Mouse (Mus musculus) limb, embryonic 14.5 days (tissue): ENCODE data around the gene Rpl18a. TPM values are rescaled to one million over a fixed set of nuclear protein-coding genes. Genes with fewer than 3 reads are reported as not detected.

Experiments
- ATAC-seq: fragments of 200-750 bp; cut with Nextera tagmentation; 2 replicates; pipeline ENCODE4 v1.8.0; 2017; ENCODE audit warnings: low read depth, moderate number of reproducible peaks, moderate TSS enrichment; ENCODE audit not compliant: low FRiP score
- DNase-seq: peaks from one replicate; pipeline ENCODE4 v3.0.0-alpha.2; 2015; ENCODE audit warnings: low spot score
- H3K27ac ChIP-seq: fragments of 300-500 bp; sonication (generic); replicated peaks from 2 replicates; pipeline ENCODE4 v1.5.1; 2014; ENCODE audit warnings: low read depth, mild to moderate bottlenecking, low read length, moderate library complexity, mixed read lengths
- H3K27me3 ChIP-seq: fragments of 300-500 bp; sonication (generic); 2 replicates; pipeline ENCODE4 v1.6.1; 2014; ENCODE audit warnings: low read length, mixed read lengths; ENCODE audit not compliant: control insufficient read depth, insufficient read depth
- H3K36me3 ChIP-seq: fragments of 300-500 bp; sonication (generic); 2 replicates; pipeline ENCODE4 v1.6.1; 2014; ENCODE audit warnings: mild to moderate bottlenecking, low read length, moderate library complexity, mixed read lengths; ENCODE audit not compliant: control insufficient read depth, insufficient read depth
- H3K4me1 ChIP-seq: fragments of 300-500 bp; sonication (generic); 2 replicates; pipeline ENCODE4 v1.6.1; 2014; ENCODE audit warnings: antibody characterized with exemption, low read length, mixed read lengths; ENCODE audit not compliant: control insufficient read depth, insufficient read depth
- H3K4me2 ChIP-seq: fragments of 300-500 bp; sonication (generic); replicated peaks from 2 replicates; pipeline ENCODE4 v1.6.1; 2014; ENCODE audit warnings: low read depth, mild to moderate bottlenecking, low read length, moderate library complexity; ENCODE audit not compliant: severe bottlenecking
- H3K4me3 ChIP-seq: fragments of 300-500 bp; sonication (generic); replicated peaks from 2 replicates; pipeline ENCODE4 v1.5.1; 2014; ENCODE audit warnings: low read length
- H3K9ac ChIP-seq: fragments of 300-500 bp; sonication (generic); 2 replicates; pipeline ENCODE4 v1.6.1; 2014; ENCODE audit warnings: mild to moderate bottlenecking, low read depth, low read length, moderate library complexity; ENCODE audit not compliant: severe bottlenecking
- H3K9me3 ChIP-seq: fragments of 300-500 bp; sonication (generic); 2 replicates; pipeline ENCODE4 v1.6.1; 2016; ENCODE audit warnings: low read length; ENCODE audit not compliant: control insufficient read depth
- POLR2A ChIP-seq: fragments of 200-500 bp; IDR thresholded peaks from 2 replicates; pipeline ENCODE4 v1.8.0; 2012; ENCODE audit warnings: inconsistent platforms, mild to moderate bottlenecking, moderate library complexity, borderline replicate concordance; ENCODE audit not compliant: insufficient read depth, insufficient read length; ENCODE audit errors: extremely low read depth
- WGBS: fragments of 180-500 bp; shearing (Covaris S2); extraction: QIAGEN DNeasy Blood & Tissue Kit; methylation state at CpG from one replicate; pipeline ENCODE4 v1.1.7; 2014; 5-methylcytosine and 5-hydroxymethylcytosine counted together
- polyA plus RNA-seq, 2 experiments: library from polyadenylated mRNA; depleted of rRNA in 1 of 2; stranded (reverse) in 1 of 2; unstranded in 1 of 2; fragments of >200 nt; fragmentation: Nextera tagmentation in 1 of 2; extraction: Ambion mirVana in 1 of 2; gene quantifications; 2 replicates each; pipeline versions ENCODE4 v1.2.1 to v1.2.3; 2012 to 2014

Rpl18a gene
- polyA plus RNA-seq, 2 experiments: 5,343 to 5,809 TPM

GRCm38 (mm10) chr8:70911596-70911995 lies 14.4 kb upstream of the Rpl18a start:
- DNase-seq: no peak
- 89% methylated on average over 5 of the region's 5 CpGs for WGBS
- no peaks in the 10 kb centered on the region for H3K4me1 ChIP-seq
- no peaks in the 10 kb centered on the region for H3K27me3 ChIP-seq
- H3K4me2 ChIP-seq: no peak overlapping the region
- no peak overlapping the region for H3K4me3 ChIP-seq
- ATAC-seq: no peak
- H3K27ac ChIP-seq: no peak overlapping the region
- H3K9ac ChIP-seq: no peak overlapping the region
- no peak for TF ChIP-seq POLR2A
- H3K9me3 ChIP-seq: no peaks in the 10 kb centered on the region
- peaks cover 58% of the 10 kb centered on the region for H3K36me3 ChIP-seq

- no peak overlapping the region for H3K4me2 ChIP-seq
Observed at GRCm38 (mm10) chr8:70907518-70907917, 10.3 kb upstream of the Rpl18a start.

GRCm38 (mm10) chr8:70905831-70906736 lies 8.9 kb upstream of the Rpl18a start, which contains the start of gene Map1s:
Gene Map1s (plus strand): TSS chr8:70905932.
- Histone ChIP-seq H3K36me3 (peaks cover 5% of the 10 kb centered on the region), H3K9me3 (no peaks in the 10 kb centered on the region), H3K27me3 (no peaks in the 10 kb centered on the region), H3K4me3 (peak within 1 kb of the TSS; percentile 82), H3K4me2 (peak within 1 kb of the TSS; percentile 88), H3K27ac (peak within 1 kb of the TSS; percentile 88), H3K4me1 (peaks cover 5% of the 10 kb centered on the region; the same call in 1 of the 2 replicates), H3K9ac (peak within 1 kb of the TSS; percentile 87)
- WGBS: 2% methylated on average over 69 of the region's 86 CpGs
- ATAC-seq: peak; percentile 96
- 0 out of 2 replicates have a peak, but pooled peaks have one; percentile 10 for TF ChIP-seq POLR2A
- peak; percentile 89 for DNase-seq

More at GRCm38 (mm10) chr8:70907518-70907917, 10.3 kb upstream of the Rpl18a start:
- H3K4me1 ChIP-seq: peaks cover 5% of the 10 kb centered on the region; the same call in 1 of the 2 replicates
- WGBS: 100% methylated on average over 2 of the region's 2 CpGs
- H3K36me3 ChIP-seq: peaks cover 17% of the 10 kb centered on the region
- no peak for DNase-seq
- H3K27me3 ChIP-seq: no peaks in the 10 kb centered on the region
- H3K9ac ChIP-seq: no peak overlapping the region
- no peak overlapping the region for H3K4me3 ChIP-seq
- no peaks in the 10 kb centered on the region for H3K9me3 ChIP-seq
- no peak overlapping the region for H3K27ac ChIP-seq
- no peak for ATAC-seq
- TF ChIP-seq POLR2A: no peak

- Histone ChIP-seq H3K36me3 (no peaks in the 10 kb centered on the region), H3K27ac (peak overlapping the region; percentile 88; the same call in 1 of the 2 replicates), H3K9me3 (no peaks in the 10 kb centered on the region), H3K4me2 (peak overlapping the region; percentile 88), H3K27me3 (no peaks in the 10 kb centered on the region), H3K4me3 (peak overlapping the region; percentile 82), H3K4me1 (peaks cover 5% of the 10 kb centered on the region; the same call in 1 of the 2 replicates), H3K9ac (peak overlapping the region; percentile 87)
- ATAC-seq (peak; percentile 8; the same call in 1 of the 2 replicates), DNase-seq (no peak)
- no peak for TF ChIP-seq POLR2A
- 16% methylated on average over 8 of the region's 8 CpGs for WGBS
Observed at GRCm38 (mm10) chr8:70905463-70905830, 8.2 kb upstream of the Rpl18a start.

GRCm38 (mm10) chr8:70904532-70904931 lies 7.3 kb upstream of the Rpl18a start:
- no peak for ATAC-seq
- Histone ChIP-seq H3K27me3 (no peaks in the 10 kb centered on the region), H3K27ac (no peak overlapping the region), H3K4me3 (no peak overlapping the region), H3K36me3 (no peaks in the 10 kb centered on the region), H3K9ac (no peak overlapping the region), H3K4me2 (no peak overlapping the region), H3K4me1 (peaks cover 5% of the 10 kb centered on the region; the same call in 1 of the 2 replicates), H3K9me3 (no peaks in the 10 kb centered on the region)
- 56% methylated on average over 4 of the region's 4 CpGs for WGBS
- no peak for TF ChIP-seq POLR2A
- DNase-seq: no peak
